Mouse (Mus musculus) limb, embryonic 11.5 days (tissue): ENCODE data around the gene Ccdc97. TPM values are rescaled to one million over a fixed set of nuclear protein-coding genes. Genes with fewer than 3 reads are reported as not detected.

Experiments used
- ATAC-seq: fragments of 200-750 bp; cut with Nextera tagmentation; 2 replicates; pipeline ENCODE4 v1.8.0; 2017; ENCODE audit warnings: low read depth; ENCODE audit not compliant: insufficient number of reproducible peaks, low FRiP score, low TSS enrichment
- DNase-seq: peaks from one replicate; pipeline ENCODE4 v3.0.0-alpha.2; 2015; ENCODE audit warnings: low spot score
- H3K27ac ChIP-seq: fragments of 300-500 bp; sonication (generic); replicated peaks from 2 replicates; pipeline ENCODE4 v1.5.1; 2014; ENCODE audit warnings: low read depth, mild to moderate bottlenecking, low read length
- H3K27me3 ChIP-seq: fragments of 300-500 bp; sonication (generic); 2 replicates; pipeline ENCODE4 v1.6.1; 2014; ENCODE audit warnings: mild to moderate bottlenecking, low read length, mixed read lengths; ENCODE audit not compliant: control insufficient read depth, insufficient read depth
- H3K36me3 ChIP-seq: fragments of 300-500 bp; sonication (generic); 2 replicates; pipeline ENCODE4 v1.6.1; 2014; ENCODE audit warnings: mild to moderate bottlenecking, low read length, moderate library complexity, mixed read lengths; ENCODE audit not compliant: control insufficient read depth, insufficient read depth
- H3K4me1 ChIP-seq: fragments of 300-500 bp; sonication (generic); 2 replicates; pipeline ENCODE4 v1.6.1; 2014; ENCODE audit warnings: low read length, mixed read lengths; ENCODE audit not compliant: control insufficient read depth, insufficient read depth
- H3K4me2 ChIP-seq: fragments of 300-500 bp; sonication (generic); 2 replicates; pipeline ENCODE4 v1.6.1; 2014; ENCODE audit warnings: low read depth, mild to moderate bottlenecking, moderate library complexity; ENCODE audit not compliant: severe bottlenecking
- H3K4me3 ChIP-seq: fragments of 300-500 bp; sonication (generic); 2 replicates; pipeline ENCODE4 v1.5.1; 2014; ENCODE audit warnings: low read depth, low read length
- H3K9ac ChIP-seq: fragments of 300-500 bp; sonication (generic); 2 replicates; pipeline ENCODE4 v1.6.1; 2014; ENCODE audit warnings: mild to moderate bottlenecking, low read length
- H3K9me3 ChIP-seq: fragments of 300-500 bp; sonication (generic); 2 replicates; pipeline ENCODE4 v1.6.1; 2016; ENCODE audit warnings: low read length; ENCODE audit not compliant: control insufficient read depth
- WGBS: fragments of 180-500 bp; shearing (Covaris S2); extraction: QIAGEN DNeasy Blood & Tissue Kit; methylation state at CpG from one replicate; pipeline ENCODE4 v1.1.7; 2014; 5-methylcytosine and 5-hydroxymethylcytosine counted together
- polyA plus RNA-seq: library from polyadenylated mRNA; unstranded; fragments of >200 nt; fragmentation: Nextera tagmentation; extraction: Ambion mirVana; gene quantifications from 2 replicates; pipeline ENCODE4 v1.2.1, GENCODE M21; 2014

The Ccdc97 gene
- polyA plus RNA-seq, 1 experiment from 2014 or later = 33.1 TPM

GRCm38 (mm10) chr7:25675405-25675804, 43.5 kb downstream of the Ccdc97 start:
- 40% methylated on average over 6 of the region's 6 CpGs for WGBS
- no peak overlapping the region for H3K27ac ChIP-seq
- peak overlapping the region; percentile 51 for H3K4me2 ChIP-seq
- no peaks in the 10 kb centered on the region for H3K36me3 ChIP-seq
- DNase-seq (no peak), ATAC-seq (no peak)
- H3K9me3 ChIP-seq = no peaks in the 10 kb centered on the region; the same call in 1 of the 2 replicates
- H3K4me1 ChIP-seq = 0 out of 2 replicates have a peak, but pooled peaks cover 2% of the 10 kb centered on the region
- H3K27me3 ChIP-seq = peaks cover 24% of the 10 kb centered on the region
- no peak overlapping the region for H3K4me3 ChIP-seq
- no peak overlapping the region for H3K9ac ChIP-seq

GRCm38 (mm10) chr7:25674719-25675300, 44.1 kb downstream of the Ccdc97 start, which contains the start of gene Tmem91:
Tmem91 (minus strand) TSS chr7:25675166.
- peak; percentile 26 for DNase-seq

GRCm38 (mm10) chr7:25674297-25674696, 44.6 kb downstream of the Ccdc97 start:
- Histone ChIP-seq H3K4me1 (no peaks in the 10 kb centered on the region), H3K9me3 (no peaks in the 10 kb centered on the region; the same call in 1 of the 2 replicates), H3K4me3 (no peak overlapping the region), H3K9ac (no peak overlapping the region), H3K4me2 (peak overlapping the region; percentile 51; the same call in 1 of the 2 replicates), H3K36me3 (no peaks in the 10 kb centered on the region), H3K27ac (no peak overlapping the region), H3K27me3 (peaks cover 24% of the 10 kb centered on the region)
- no peak for ATAC-seq
- no peak for DNase-seq
- WGBS = 31% methylated on average over 9 of the region's 9 CpGs

More at GRCm38 (mm10) chr7:25674719-25675300, 44.1 kb downstream of the Ccdc97 start, which contains the start of gene Tmem91:
- H3K27ac ChIP-seq = no peak within 1 kb of the TSS
- ATAC-seq = no peak
- peak within 1 kb of the TSS; percentile 51 for H3K4me2 ChIP-seq
- peak within 1 kb of the TSS; percentile 34; the same call in 1 of the 2 replicates for H3K9ac ChIP-seq
- H3K36me3 ChIP-seq = no peaks in the 10 kb centered on the region
- peaks cover 24% of the 10 kb centered on the region for H3K27me3 ChIP-seq
- no peaks in the 10 kb centered on the region for H3K4me1 ChIP-seq
- H3K9me3 ChIP-seq = no peaks in the 10 kb centered on the region; the same call in 1 of the 2 replicates
- WGBS = 3% methylated on average over 29 of the region's 29 CpGs
- peak within 1 kb of the TSS; percentile 22 for H3K4me3 ChIP-seq

GRCm38 (mm10) chr7:25672442-25672841, 46.4 kb downstream of the Ccdc97 start:
- 49% methylated on average over 4 of the region's 4 CpGs for WGBS
- H3K4me2 ChIP-seq = no peak overlapping the region
- DNase-seq (no peak), ATAC-seq (no peak)
- no peak overlapping the region for H3K27ac ChIP-seq
- H3K4me1 ChIP-seq = no peaks in the 10 kb centered on the region
- H3K9ac ChIP-seq = no peak overlapping the region
- H3K4me3 ChIP-seq = no peak overlapping the region
- H3K27me3 ChIP-seq = peaks cover 24% of the 10 kb centered on the region
- no peaks in the 10 kb centered on the region; the same call in 1 of the 2 replicates for H3K9me3 ChIP-seq
- 0 out of 2 replicates have a peak, but pooled peaks cover 5% of the 10 kb centered on the region for H3K36me3 ChIP-seq

- 71% methylated on average over 2 of the region's 2 CpGs for WGBS
- Histone ChIP-seq H3K4me1 (no peaks in the 10 kb centered on the region), H3K27ac (no peak overlapping the region), H3K4me3 (no peak overlapping the region), H3K27me3 (peaks cover 24% of the 10 kb centered on the region), H3K9ac (no peak overlapping the region), H3K4me2 (no peak overlapping the region), H3K9me3 (no peaks in the 10 kb centered on the region; the same call in 1 of the 2 replicates), H3K36me3 (0 out of 2 replicates have a peak, but pooled peaks cover 5% of the 10 kb centered on the region)
- ATAC-seq (no peak), DNase-seq (no peak)
Measured at GRCm38 (mm10) chr7:25671686-25672085, 47.2 kb downstream of the Ccdc97 start.

- H3K4me3 ChIP-seq = no peak overlapping the region
- DNase-seq = no peak
- no peak overlapping the region for H3K4me2 ChIP-seq
- 0 out of 2 replicates have a peak, but pooled peaks cover 5% of the 10 kb centered on the region for H3K36me3 ChIP-seq
- no peak overlapping the region for H3K9ac ChIP-seq
- no peaks in the 10 kb centered on the region for H3K4me1 ChIP-seq
- no peak for ATAC-seq
- peaks cover 15% of the 10 kb centered on the region for H3K27me3 ChIP-seq
- no peak overlapping the region for H3K27ac ChIP-seq
- 89% methylated on average over 4 of the region's 4 CpGs for WGBS
- no peaks in the 10 kb centered on the region; the same call in 1 of the 2 replicates for H3K9me3 ChIP-seq
Measured at GRCm38 (mm10) chr7:25670096-25670495, 48.8 kb downstream of the Ccdc97 start.

- ATAC-seq (no peak), DNase-seq (no peak)
- Histone ChIP-seq H3K36me3 (peaks cover 5% of the 10 kb centered on the region; the same call in 1 of the 2 replicates), H3K27me3 (peaks cover 10% of the 10 kb centered on the region), H3K9ac (no peak overlapping the region), H3K4me2 (no peak overlapping the region), H3K4me1 (no peaks in the 10 kb centered on the region), H3K9me3 (no peaks in the 10 kb centered on the region; the same call in 1 of the 2 replicates), H3K27ac (no peak overlapping the region), H3K4me3 (no peak overlapping the region)
- WGBS = 78% methylated on average over 9 of the region's 9 CpGs
Measured at GRCm38 (mm10) chr7:25669631-25670030, 49.3 kb downstream of the Ccdc97 start.

- DNase-seq (no peak), ATAC-seq (no peak)
- H3K36me3 ChIP-seq = peaks cover 5% of the 10 kb centered on the region; the same call in 1 of the 2 replicates
- WGBS = 89% methylated on average over 10 of the region's 10 CpGs
- no peaks in the 10 kb centered on the region for H3K4me1 ChIP-seq
- no peak overlapping the region for H3K27ac ChIP-seq
- H3K4me3 ChIP-seq = no peak overlapping the region
- no peak overlapping the region for H3K4me2 ChIP-seq
- no peaks in the 10 kb centered on the region; the same call in 1 of the 2 replicates for H3K9me3 ChIP-seq
- H3K9ac ChIP-seq = no peak overlapping the region
- H3K27me3 ChIP-seq = peaks cover 6% of the 10 kb centered on the region; the same call in 1 of the 2 replicates
Measured at GRCm38 (mm10) chr7:25669158-25669557, 49.7 kb downstream of the Ccdc97 start.
